Mouse (Mus musculus) myocyte (in vitro differentiated cells): ENCODE measurements around the gene Kcng3.

Experiments used
- CEBPB ChIP-seq: IDR thresholded peaks from 2 replicates; pipeline ENCODE4 v1.6.1; 2011; ENCODE audit warnings: mild to moderate bottlenecking, moderate library complexity; ENCODE audit not compliant: poor library complexity, insufficient read depth, severe bottlenecking
- E2F4 ChIP-seq: IDR thresholded peaks from one replicate; pipeline ENCODE4 v1.6.1; 2011; ENCODE audit warnings: mild to moderate bottlenecking, control low read depth, moderate library complexity; ENCODE audit not compliant: insufficient read depth
- MAX ChIP-seq: IDR thresholded peaks from one replicate; pipeline ENCODE4 v1.6.1; 2011; ENCODE audit warnings: low read depth, mild to moderate bottlenecking, control low read depth
- POLR2A ChIP-seq: IDR thresholded peaks from one replicate; pipeline ENCODE4 v1.6.1; 2011; ENCODE audit warnings: low read depth, mild to moderate bottlenecking, control low read depth, moderate library complexity; ENCODE audit not compliant: insufficient read length
- REST ChIP-seq: IDR thresholded peaks from one replicate; pipeline ENCODE4 v1.6.1; 2011; ENCODE audit warnings: mild to moderate bottlenecking, control low read depth, moderate library complexity; ENCODE audit not compliant: insufficient read depth, insufficient read length
- TCF12 ChIP-seq: IDR thresholded peaks from one replicate; pipeline ENCODE4 v1.6.1; 2011; ENCODE audit warnings: mild to moderate bottlenecking, control low read depth; ENCODE audit not compliant: poor library complexity, insufficient read depth, severe bottlenecking
- USF1 ChIP-seq: IDR thresholded peaks from one replicate; pipeline ENCODE4 v1.6.1; 2011; ENCODE audit warnings: low read depth, mild to moderate bottlenecking, control low read depth, moderate library complexity

GRCm38 (mm10) chr17:83572366-83572765 lies 59.3 kb downstream of the Kcng3 start:
- TF ChIP-seq POLR2A (no peak), USF1 (no peak), E2F4 (no peak), CEBPB (no peak), MAX (no peak), REST (no peak), TCF12 (no peak)
